Mouse (Mus musculus) spleen, postnatal 36 days (tissue): Measurements from ENCODE around the gene Sel1l2.
"Not testable (repeated sequence)": the region's sequence is repeated elsewhere in the genome, so short reads cannot be mapped to it uniquely, and the experiment has no call there.

ENCODE experiments used
- DNase-seq, 2 experiments: peaks; one replicate each; pipeline ENCODE4 v3.0.0; 2022; ENCODE audit warnings: low spot score in 2 of 2, mixed read lengths in 1 of 2

Gene Sel1l2

GRCm38 (mm10) chr2:140214519-140215027 is 174.9 kb downstream of the Sel1l2 start:
- no peak for DNase-seq

- no peak for DNase-seq
These were observed 185.8 kb downstream of the Sel1l2 start for GRCm38 (mm10) chr2:140203756-140204155.

GRCm38 (mm10) chr2:140202573-140202972 is 186.9 kb downstream of the Sel1l2 start:
- no peak for DNase-seq

GRCm38 (mm10) chr2:140200713-140201112 is 188.8 kb downstream of the Sel1l2 start:
- DNase-seq, result no peak

GRCm38 (mm10) chr2:140185685-140186210 is 203.8 kb downstream of the Sel1l2 start:
- not testable (repeated sequence) for DNase-seq
